Mouse (Mus musculus) neural tube, embryonic 13.5 days (tissue): ENCODE measurements at regions not wholly inside any gene's neighbourhood (a gene's known extent, or its start where the extent isn't known, plus 50 kb on each side); places are given as distances from the start of the nearest gene placed in this dataset.
"Not testable (repeated sequence)": the region's sequence is repeated elsewhere in the genome, so short reads cannot be mapped to it uniquely, and the experiment has no call there.

Experiments used
- ATAC-seq: fragments of 200-750 bp; cut with Nextera tagmentation; 2 replicates; pipeline ENCODE4 v1.8.0; 2017; ENCODE audit warnings: low read depth, mild to moderate bottlenecking, moderate TSS enrichment, moderate library complexity
- H3K27ac ChIP-seq: fragments of 300-500 bp; sonication (generic); replicated peaks from 2 replicates; pipeline ENCODE4 v1.5.1; 2015; ENCODE audit warnings: moderate library complexity, mild to moderate bottlenecking, inconsistent platforms
- H3K27me3 ChIP-seq: fragments of 300-500 bp; sonication (generic); 2 replicates; pipeline ENCODE4 v1.6.1; 2015; ENCODE audit warnings: mild to moderate bottlenecking, inconsistent platforms
- H3K36me3 ChIP-seq: fragments of 300-500 bp; sonication (generic); 2 replicates; pipeline ENCODE4 v1.6.1; 2015; ENCODE audit warnings: mild to moderate bottlenecking, inconsistent platforms
- H3K4me1 ChIP-seq: fragments of 300-500 bp; sonication (generic); replicated peaks from 2 replicates; pipeline ENCODE4 v1.6.1; 2015; ENCODE audit warnings: inconsistent platforms
- H3K4me2 ChIP-seq: fragments of 300-500 bp; sonication (generic); 2 replicates; pipeline ENCODE4 v1.6.1; 2015; ENCODE audit warnings: inconsistent platforms, mild to moderate bottlenecking, moderate library complexity
- H3K4me3 ChIP-seq: fragments of 300-500 bp; sonication (generic); 2 replicates; pipeline ENCODE4 v1.5.1; 2015; ENCODE audit warnings: mild to moderate bottlenecking, inconsistent platforms
- H3K9ac ChIP-seq: fragments of 300-500 bp; sonication (generic); 2 replicates; pipeline ENCODE4 v1.6.1; 2015; ENCODE audit warnings: moderate library complexity, mild to moderate bottlenecking, inconsistent platforms
- H3K9me3 ChIP-seq: fragments of 300-500 bp; sonication (generic); 2 replicates; pipeline ENCODE4 v1.6.1; 2016; ENCODE audit warnings: inconsistent platforms
- WGBS: fragments of 180-500 bp; shearing (Covaris S2); methylation state at CpG from one replicate; pipeline ENCODE4 v1.1.7; 2015; 5-methylcytosine and 5-hydroxymethylcytosine counted together

DNA sequence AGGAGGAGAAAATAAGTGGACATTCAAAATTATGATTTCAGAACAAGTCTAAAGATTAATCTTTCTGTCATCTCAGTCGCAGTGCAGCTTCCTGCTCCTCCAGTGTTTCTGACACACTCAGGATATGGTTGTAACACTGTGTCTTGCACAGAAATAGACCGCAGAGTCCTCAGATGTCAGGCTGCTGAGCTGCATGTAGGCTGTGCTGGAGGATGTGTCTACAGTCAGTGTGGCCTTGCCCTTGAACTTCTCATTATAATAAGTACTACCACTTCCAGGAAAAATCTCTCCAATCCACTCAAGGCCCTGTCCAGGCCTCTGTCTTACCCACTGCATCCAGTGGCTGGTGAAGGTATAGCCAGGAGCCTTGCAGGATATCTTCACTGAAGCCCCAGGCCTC, 804.9 kb upstream of the Zfp386 start:
- H3K4me1 ChIP-seq, H3K27ac ChIP-seq, H3K36me3 ChIP-seq, H3K9ac ChIP-seq, H3K27me3 ChIP-seq, H3K4me2 ChIP-seq, H3K4me3 ChIP-seq, ATAC-seq: not testable (repeated sequence)
- H3K9me3 ChIP-seq, result peaks cover 25% of the 10 kb centered on the region
- 81% methylated on average over 2 of the region's 2 CpGs for WGBS

DNA sequence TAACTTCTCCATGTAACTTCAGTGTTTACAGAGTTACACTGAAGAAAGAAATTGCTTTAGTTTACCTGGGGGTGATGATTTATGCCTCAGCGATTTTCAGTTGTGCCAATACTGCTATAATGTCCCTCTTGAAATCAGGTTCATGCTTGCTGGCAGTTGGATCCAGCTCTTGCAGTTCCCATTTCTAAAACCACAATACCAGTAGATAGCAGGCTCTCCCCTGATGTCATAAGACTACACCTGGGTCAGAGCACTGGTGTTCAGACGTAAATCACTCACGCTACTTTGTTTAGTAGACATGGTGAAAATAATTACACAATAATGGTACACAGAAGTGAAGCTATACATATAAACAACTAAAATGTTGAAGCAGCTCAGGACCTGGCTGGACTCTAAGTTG, 800.2 kb upstream of the Zfp386 start:
- H3K4me2 ChIP-seq, H3K27ac ChIP-seq, ATAC-seq, H3K27me3 ChIP-seq, H3K4me1 ChIP-seq, H3K4me3 ChIP-seq, H3K36me3 ChIP-seq, H3K9ac ChIP-seq: not testable (repeated sequence)
- 83% methylated on average over 3 of the region's 3 CpGs for WGBS
- peaks cover 14% of the 10 kb centered on the region for H3K9me3 ChIP-seq

DNA sequence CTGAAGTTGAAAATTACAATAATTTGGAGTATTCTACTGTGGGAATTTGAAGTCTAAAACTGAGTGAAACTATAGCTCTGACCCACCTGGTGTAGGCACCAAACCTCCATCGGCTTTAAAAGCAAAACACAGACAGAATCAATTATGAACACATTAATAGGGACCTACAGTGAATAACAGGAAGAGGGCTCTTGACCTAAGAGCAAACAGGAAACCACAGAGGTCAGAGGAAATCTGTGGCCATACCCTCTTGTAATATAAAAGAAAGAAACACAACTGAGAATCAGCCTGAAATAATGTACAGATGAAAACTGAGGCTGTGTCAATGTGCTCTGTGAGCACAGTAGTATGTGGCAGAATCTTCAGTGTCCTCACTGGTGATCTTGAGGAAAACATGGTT, 789.7 kb upstream of the Zfp386 start:
- H3K4me3 ChIP-seq, result no peak overlapping the region
- no peaks in the 10 kb centered on the region for H3K4me1 ChIP-seq
- H3K36me3 ChIP-seq, result no peaks in the 10 kb centered on the region
- H3K4me2 ChIP-seq, result no peak overlapping the region
- ATAC-seq, result no peak
- no peak overlapping the region for H3K9ac ChIP-seq
- 71% methylated on average over 1 of the region's 1 CpGs for whole genome bisulfite sequencing
- peaks cover 16% of the 10 kb centered on the region for H3K9me3 ChIP-seq
- H3K27me3 ChIP-seq, result no peaks in the 10 kb centered on the region
- H3K27ac ChIP-seq, result no peak overlapping the region

- ATAC-seq, result no peak
- peaks cover 16% of the 10 kb centered on the region for H3K9me3 ChIP-seq
- no peaks in the 10 kb centered on the region for H3K36me3 ChIP-seq
- no peak overlapping the region for H3K4me3 ChIP-seq
- H3K27me3 ChIP-seq, result no peaks in the 10 kb centered on the region
- H3K4me2 ChIP-seq, result no peak overlapping the region
- no peaks in the 10 kb centered on the region for H3K4me1 ChIP-seq
- 90% methylated on average over 3 of the region's 3 CpGs for WGBS
- no peak overlapping the region for H3K27ac ChIP-seq
- no peak overlapping the region for H3K9ac ChIP-seq
Measured at GRCm38 (mm10) chr12:115258744-115259143, 788.8 kb upstream of the Zfp386 start.

DNA sequence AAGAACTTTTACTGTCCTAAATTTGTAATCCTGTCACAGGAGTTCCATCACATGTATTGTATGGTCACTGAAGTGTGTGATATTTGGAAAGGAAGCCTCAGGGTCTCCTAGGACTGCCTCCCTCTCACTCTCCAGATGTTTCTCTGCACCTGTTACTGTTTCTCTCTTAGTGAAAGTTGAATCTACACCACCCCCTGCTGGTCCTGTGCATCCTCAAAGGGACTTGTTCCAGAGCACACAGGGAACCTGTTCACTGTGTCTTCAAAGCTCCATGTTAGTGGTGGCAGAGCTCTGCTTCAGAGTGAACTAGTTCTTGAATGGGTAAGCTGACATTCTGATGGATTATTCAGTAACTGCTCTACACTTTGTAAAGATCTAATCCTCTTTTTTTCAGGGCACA, 785.1 kb upstream of the Zfp386 start:
- ATAC-seq, H3K4me1 ChIP-seq, H3K4me2 ChIP-seq, H3K4me3 ChIP-seq, H3K27me3 ChIP-seq, H3K27ac ChIP-seq, H3K9ac ChIP-seq, H3K36me3 ChIP-seq: not testable (repeated sequence)
- peaks cover 24% of the 10 kb centered on the region for H3K9me3 ChIP-seq

DNA sequence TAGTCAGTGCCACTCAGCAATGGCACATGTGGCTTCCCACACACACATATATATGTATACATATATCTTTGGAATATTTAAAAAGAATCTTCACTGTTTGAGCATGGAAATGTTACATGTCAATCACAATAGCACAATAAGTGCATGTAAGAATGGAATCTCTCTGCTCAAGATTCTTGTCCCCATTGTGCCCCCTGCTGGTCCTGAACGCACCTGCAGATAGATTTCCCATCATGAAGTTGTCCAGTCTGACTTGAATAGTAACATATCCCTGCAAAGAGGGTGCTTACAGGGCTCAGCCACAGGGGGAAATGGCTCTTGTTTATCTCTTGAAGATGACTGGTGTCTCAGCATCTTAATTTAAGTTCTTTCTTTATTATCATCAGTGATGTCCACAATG, 770.8 kb upstream of the Zfp386 start:
- H3K36me3 ChIP-seq, H3K27me3 ChIP-seq, H3K4me2 ChIP-seq, H3K4me1 ChIP-seq, ATAC-seq, H3K4me3 ChIP-seq, H3K9ac ChIP-seq, H3K27ac ChIP-seq: not testable (repeated sequence)
- H3K9me3 ChIP-seq, result 0 out of 2 replicates have a peak, but pooled peaks cover 10% of the 10 kb centered on the region
- 54% methylated on average over 1 of the region's 1 CpGs for WGBS

DNA sequence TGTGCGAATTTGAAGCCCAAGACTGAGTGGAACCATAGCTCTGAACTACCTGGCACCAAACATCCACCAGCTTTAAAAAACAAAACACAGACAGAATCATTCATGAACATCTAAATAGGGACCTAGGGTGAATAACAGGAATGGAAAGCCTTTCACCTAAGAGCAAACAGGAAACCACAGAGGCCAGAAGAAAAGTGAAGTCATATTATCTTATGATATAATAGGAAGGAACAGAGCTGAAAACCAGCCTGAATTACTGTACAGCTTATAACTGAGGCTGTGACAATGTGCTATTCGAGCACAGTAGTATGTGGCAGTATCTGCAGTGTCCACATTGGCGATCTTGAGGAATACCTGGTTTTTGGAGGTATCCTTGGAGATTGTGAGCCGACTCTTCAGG, 753.8 kb upstream of the Zfp386 start:
- H3K4me2 ChIP-seq, H3K9ac ChIP-seq, H3K4me1 ChIP-seq, ATAC-seq, H3K27ac ChIP-seq, H3K27me3 ChIP-seq, H3K36me3 ChIP-seq, H3K4me3 ChIP-seq: not testable (repeated sequence)
- H3K9me3 ChIP-seq, result peaks cover 22% of the 10 kb centered on the region; the same call in 1 of the 2 replicates
- 67% methylated on average over 4 of the region's 4 CpGs for WGBS

GRCm38 (mm10) chr12:115298041-115298440, 749.5 kb upstream of the Zfp386 start:
- not testable (repeated sequence) for H3K9ac ChIP-seq, H3K4me2 ChIP-seq, H3K4me3 ChIP-seq, ATAC-seq, H3K36me3 ChIP-seq, H3K27ac ChIP-seq, H3K27me3 ChIP-seq, H3K9me3 ChIP-seq, H3K4me1 ChIP-seq

DNA sequence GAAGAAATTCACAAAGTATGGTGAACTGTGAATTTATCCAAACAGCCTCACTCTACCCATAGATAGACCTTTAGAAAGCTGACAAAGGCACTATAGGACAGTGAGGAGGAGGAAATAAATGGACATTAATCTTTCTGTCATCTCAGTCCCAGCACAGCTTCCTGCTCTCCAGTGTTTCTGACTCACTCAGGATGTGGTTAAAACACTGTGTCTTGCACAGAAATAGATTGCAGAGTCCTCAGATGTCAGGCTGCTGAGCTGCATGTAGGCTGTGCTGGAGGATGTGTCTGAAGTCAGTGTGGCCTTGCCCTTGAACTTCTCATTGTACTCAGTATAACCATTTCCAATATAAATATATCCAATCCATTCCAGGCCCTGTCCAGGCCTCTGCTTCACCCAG, 735.6 kb upstream of the Zfp386 start:
- Histone ChIP-seq H3K9me3 (no peaks in the 10 kb centered on the region), H3K27me3 (no peaks in the 10 kb centered on the region), H3K36me3 (no peaks in the 10 kb centered on the region), H3K9ac (no peak overlapping the region), H3K4me3 (no peak overlapping the region), H3K4me2 (no peak overlapping the region), H3K27ac (no peak overlapping the region), H3K4me1 (no peaks in the 10 kb centered on the region)
- ATAC-seq, result no peak

DNA sequence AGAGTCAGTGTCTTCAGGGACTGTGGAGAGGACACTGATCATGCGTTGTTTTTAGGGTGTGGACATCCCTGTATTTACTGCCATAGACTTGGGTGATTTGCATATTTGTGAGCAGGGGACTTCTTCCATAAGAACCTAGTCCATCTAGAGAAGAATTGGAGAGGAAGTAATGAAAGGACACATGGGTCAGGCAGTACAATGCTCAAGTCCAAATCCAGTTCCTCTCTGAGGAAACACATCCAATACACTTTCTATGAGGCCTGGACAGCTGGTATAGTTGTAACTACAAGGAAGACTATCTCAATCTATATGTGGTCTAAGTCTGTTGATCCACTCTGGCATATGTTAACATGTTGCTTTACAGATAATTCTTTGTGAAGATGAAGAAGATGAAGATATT, 734.9 kb upstream of the Zfp386 start:
- not testable (repeated sequence) for H3K9me3 ChIP-seq, H3K36me3 ChIP-seq, ATAC-seq, H3K9ac ChIP-seq, H3K4me3 ChIP-seq, H3K4me1 ChIP-seq, H3K27ac ChIP-seq, H3K4me2 ChIP-seq, H3K27me3 ChIP-seq
- 77% methylated on average over 1 of the region's 1 CpGs for whole genome bisulfite sequencing

GRCm38 (mm10) chr12:115320641-115321040, 726.9 kb upstream of the Zfp386 start:
- H3K9me3 ChIP-seq, result peaks cover 10% of the 10 kb centered on the region
- H3K36me3 ChIP-seq, H3K27me3 ChIP-seq, H3K9ac ChIP-seq, H3K4me2 ChIP-seq, H3K4me3 ChIP-seq, ATAC-seq, H3K27ac ChIP-seq, H3K4me1 ChIP-seq: not testable (repeated sequence)

DNA sequence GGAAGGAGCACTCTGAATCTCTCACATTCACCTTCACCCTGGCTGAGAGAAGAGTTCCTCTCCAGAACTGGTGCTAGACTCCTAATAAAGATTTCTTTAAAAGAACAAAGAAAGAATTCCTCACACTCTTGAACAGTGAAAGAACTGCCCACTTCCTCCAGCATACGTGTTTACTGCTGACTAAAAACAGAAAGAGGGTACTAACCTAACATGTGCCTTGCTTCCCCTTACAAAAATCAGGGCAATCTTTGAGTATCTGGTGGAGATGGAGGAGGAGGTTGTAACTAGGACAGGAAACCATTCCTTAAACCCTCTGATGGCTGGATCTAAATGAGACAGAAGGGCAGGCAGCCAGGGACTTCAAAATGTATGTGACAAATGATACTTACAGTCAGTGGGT, 719.1 kb upstream of the Zfp386 start:
- H3K9ac ChIP-seq, result no peak overlapping the region
- no peak overlapping the region for H3K4me3 ChIP-seq
- no peaks in the 10 kb centered on the region for H3K4me1 ChIP-seq
- no peak for ATAC-seq
- no peak overlapping the region for H3K27ac ChIP-seq
- no peaks in the 10 kb centered on the region for H3K36me3 ChIP-seq
- H3K4me2 ChIP-seq, result no peak overlapping the region
- H3K9me3 ChIP-seq, result peaks cover 11% of the 10 kb centered on the region
- no peaks in the 10 kb centered on the region for H3K27me3 ChIP-seq
- WGBS, result 50% methylated on average over 1 of the region's 1 CpGs

GRCm38 (mm10) chr12:115334770-115335169, 712.8 kb upstream of the Zfp386 start:
- H3K27me3 ChIP-seq, H3K27ac ChIP-seq, H3K4me1 ChIP-seq, H3K9ac ChIP-seq, H3K36me3 ChIP-seq, H3K4me3 ChIP-seq, ATAC-seq, H3K4me2 ChIP-seq: not testable (repeated sequence)
- WGBS, result 86% methylated on average over 3 of the region's 3 CpGs
- peaks cover 18% of the 10 kb centered on the region for H3K9me3 ChIP-seq

DNA sequence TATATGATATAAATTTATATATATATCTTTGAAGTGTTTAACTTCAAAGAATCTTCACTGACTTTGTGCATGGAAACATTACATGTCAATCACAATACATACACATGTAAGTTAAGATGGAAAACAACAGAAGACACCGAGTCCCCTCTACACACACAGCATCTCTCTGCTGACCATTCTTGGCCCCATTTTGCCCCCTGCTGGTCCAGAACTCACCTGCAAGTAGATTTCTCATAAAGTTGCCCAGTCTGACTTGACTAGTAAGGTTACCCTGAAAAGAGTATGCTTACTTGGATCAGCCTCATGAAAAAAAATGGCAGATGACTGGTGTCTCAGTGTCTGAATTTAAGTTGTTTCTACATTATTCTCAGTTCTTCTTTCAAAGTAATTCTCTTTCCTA, 710.9 kb upstream of the Zfp386 start:
- peaks cover 27% of the 10 kb centered on the region; the same call in 1 of the 2 replicates for H3K9me3 ChIP-seq
- H3K4me2 ChIP-seq, result no peak overlapping the region
- ATAC-seq, result no peak
- H3K4me1 ChIP-seq, result no peaks in the 10 kb centered on the region
- WGBS, result 85% methylated on average over 1 of the region's 1 CpGs
- H3K9ac ChIP-seq, result no peak overlapping the region
- H3K27ac ChIP-seq, result no peak overlapping the region
- no peak overlapping the region for H3K4me3 ChIP-seq
- H3K27me3 ChIP-seq, result no peaks in the 10 kb centered on the region
- H3K36me3 ChIP-seq, result no peaks in the 10 kb centered on the region
